Mouse (Mus musculus) heart, adult 2 months (tissue): Measurements from ENCODE around the gene Rapgef2.

Experiments used
- CTCF ChIP-seq: fragments of 200-600 bp; IDR thresholded peaks from 2 replicates; pipeline ENCODE4 v1.8.1; 2022; ENCODE audit warnings: antibody characterized with exemption, mild to moderate bottlenecking, moderate library complexity
- EP300 ChIP-seq: fragments of 200-500 bp; IDR thresholded peaks from 2 replicates; pipeline ENCODE4 v1.6.1; 2011; ENCODE audit warnings: low read depth, low read length, control low read depth; ENCODE audit not compliant: insufficient read depth

DNA sequence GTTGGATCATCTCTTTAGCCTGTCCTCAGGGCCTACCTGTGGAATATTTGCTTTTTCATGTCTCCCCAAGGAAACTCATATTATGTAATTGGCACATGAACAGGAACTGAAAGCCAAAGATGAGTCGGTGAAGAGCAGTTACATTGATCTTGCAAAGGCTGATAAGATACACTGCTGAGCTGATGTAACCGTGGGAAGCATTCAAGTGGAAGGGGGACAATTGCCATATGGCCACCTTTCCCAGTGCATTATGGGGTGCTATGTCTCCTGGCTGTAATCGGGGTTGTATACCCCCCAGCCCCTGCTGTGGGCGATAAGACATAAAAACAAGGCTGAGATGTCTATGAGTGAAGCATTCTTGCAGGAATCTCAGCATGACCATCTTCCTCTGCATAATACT lies 268.9 kb downstream of the Rapgef2 start:
- TF ChIP-seq EP300 (no peak), CTCF (no peak)
